Mouse (Mus musculus) ES-Bruce4 (cell line): Measurements from ENCODE around the gene Slc15a4.

Source experiments
- CTCF ChIP-seq: IDR thresholded peaks from one replicate; pipeline ENCODE4 v1.8.1; 2011; ENCODE audit warnings: low read depth, low read length
- EP300 ChIP-seq: IDR thresholded peaks from 2 replicates; pipeline ENCODE4 v1.6.1; 2011; ENCODE audit warnings: low read depth, low read length; ENCODE audit not compliant: insufficient read depth

DNA sequence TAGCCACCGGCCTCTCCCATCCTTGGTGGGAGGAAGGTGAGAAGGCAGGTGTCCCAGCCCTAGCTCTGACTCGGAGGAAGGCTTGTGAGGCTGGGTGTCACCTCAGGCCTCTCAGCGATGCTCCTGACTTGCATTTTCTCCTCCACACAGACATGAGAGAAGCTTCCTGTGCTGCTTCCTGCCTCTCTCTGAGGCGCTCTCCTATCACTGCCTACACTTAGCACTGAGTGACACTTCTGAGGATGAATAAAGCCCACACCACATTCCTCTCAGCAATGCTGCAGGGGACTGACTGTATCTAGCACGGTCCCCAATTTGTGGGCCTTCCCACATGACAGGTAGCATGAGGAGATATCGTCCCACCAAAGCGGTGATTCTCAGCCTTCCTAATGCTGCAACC, 35.8 kb downstream of the Slc15a4 start:
- TF ChIP-seq EP300 (no peak), CTCF (no peak)
